Comparison of ENCODE assay signal across 9 mouse cellular contexts in the genomic region with DNA sequence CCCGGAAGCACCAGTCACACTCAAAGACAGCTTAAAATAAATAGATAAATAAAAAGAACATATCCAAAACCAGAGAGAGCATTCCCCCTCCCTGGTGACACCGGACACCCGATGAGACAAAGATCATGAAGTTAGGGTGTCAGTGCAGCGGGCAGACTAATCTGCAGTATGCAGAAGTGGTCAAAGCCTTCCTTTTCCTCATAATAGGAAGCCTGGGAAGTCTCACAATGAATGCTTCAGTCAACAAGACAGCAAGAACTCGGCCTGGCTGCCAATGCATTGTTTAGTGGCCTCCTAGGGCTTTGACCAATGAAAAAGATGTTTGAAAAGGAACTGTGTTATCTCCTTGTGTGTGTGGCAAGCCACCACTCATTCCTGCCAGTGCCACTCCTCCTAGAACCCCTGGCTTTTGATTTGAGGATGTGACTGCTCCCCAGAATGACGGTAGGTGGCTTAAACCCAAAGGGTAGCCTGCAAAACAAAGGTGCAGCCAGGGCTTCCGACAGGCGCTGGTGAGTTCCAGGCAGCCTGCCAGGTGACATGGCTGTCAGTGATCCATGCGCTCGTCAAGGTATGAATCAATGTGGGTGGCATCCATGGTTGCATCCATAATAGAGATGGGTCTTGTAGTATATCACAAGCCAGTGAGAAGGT. TPM values are rescaled to one million over a fixed set of nuclear protein-coding genes. Genes with fewer than 3 reads are reported as not detected.
DNase-seq lines count a peak whose midpoint lies in the region; ATAC-seq and TF ChIP-seq lines count a peak whose summit lies in the region.
"Had no signal": no experiment of that assay in that cellular context is flagged by ENCODE, and none has a peak within 500 bp of the region (broad histone marks: within the 10 kb centered on the region; RNA-seq: fewer than 3 reads in every experiment).

No protein-coding gene starts in this region.

- TF ChIP-seq CTCF in left cerebral cortex, adult 2 months (IDR thresholded peaks at IDR 0.05), result no peak
- no peak for TF ChIP-seq CTCF in lung, embryonic 14.5 days (IDR thresholded peaks at IDR 0.05; ENCODE audit: low read depth)

- H3K9ac ChIP-seq in heart, embryonic 13.5 days, result no peak overlapping the region
- no peak overlapping the region for H3K9ac ChIP-seq in lung, embryonic 14.5 days
- H3K9ac ChIP-seq: liver, embryonic 15.5 days had no signal

- H3K4me2 ChIP-seq in heart, embryonic 13.5 days, result no peak overlapping the region
- no peak overlapping the region for H3K4me2 ChIP-seq in lung, embryonic 14.5 days
- H3K4me2 ChIP-seq: liver, embryonic 15.5 days had no signal

- H3K4me1 ChIP-seq in heart, embryonic 13.5 days, result peaks cover 8% of the 10 kb centered on the region
- no peaks in the 10 kb centered on the region for H3K4me1 ChIP-seq in lung, embryonic 14.5 days (ENCODE audit: insufficient read depth)
- H3K4me1 ChIP-seq: liver, embryonic 15.5 days had no signal

- no peak overlapping the region for H3K27ac ChIP-seq in left cerebral cortex, adult 2 months
- 0 out of 2 replicates have a peak overlapping the region, but pooled peaks have one; percentile 32 for H3K27ac ChIP-seq in heart, embryonic 13.5 days (replicated peaks)
- H3K27ac ChIP-seq in lung, embryonic 14.5 days (ENCODE audit: low read depth), result no peak overlapping the region
- H3K27ac ChIP-seq: liver, embryonic 15.5 days had no signal

- 44% methylated on average over 10 of the region's 10 CpGs for WGBS in heart, embryonic 13.5 days
- 46% methylated on average over 10 of the region's 10 CpGs for WGBS in lung, embryonic 14.5 days

- H3K36me3 ChIP-seq in heart, embryonic 13.5 days, result no peaks in the 10 kb centered on the region
- no peaks in the 10 kb centered on the region for H3K36me3 ChIP-seq in lung, embryonic 14.5 days (ENCODE audit: insufficient read depth)
- H3K36me3 ChIP-seq: liver, embryonic 15.5 days had no signal

- H3K27me3 ChIP-seq in heart, embryonic 13.5 days (replicated peaks), result peaks cover 36% of the 10 kb centered on the region
- no peaks in the 10 kb centered on the region for H3K27me3 ChIP-seq in lung, embryonic 14.5 days (ENCODE audit: insufficient read depth, low read length)
- H3K27me3 ChIP-seq: liver, embryonic 15.5 days had no signal

- H3K9me3 ChIP-seq in heart, embryonic 13.5 days, result no peaks in the 10 kb centered on the region
- H3K9me3 ChIP-seq in lung, embryonic 14.5 days (ENCODE audit: low read depth, low read length), result no peaks in the 10 kb centered on the region
- H3K9me3 ChIP-seq: liver, embryonic 15.5 days had no signal

- H3K4me3 ChIP-seq in left cerebral cortex, adult 2 months, result no peak overlapping the region
- H3K4me3 ChIP-seq in heart, embryonic 13.5 days, result no peak overlapping the region
- no peak overlapping the region for H3K4me3 ChIP-seq in lung, embryonic 14.5 days (ENCODE audit: low read depth, low read length)
- H3K4me3 ChIP-seq: liver, embryonic 15.5 days had no signal

- DNase-seq in left cerebral cortex, postnatal 4 days, result peak; percentile 24
- no peak for DNase-seq in left cerebral cortex, adult 2 months (ENCODE audit: extremely low spot score in 1 of 2, low spot score in 2 of 2)
- DNase-seq in cerebellum, adult 8-10 months, result peak; percentile 54
- peak; percentile 55 for DNase-seq in lung, embryonic 14.5 days
- DNase-seq in right cerebral cortex, postnatal 14 days, result no peak
- no peak for DNase-seq in left cerebral cortex, adult 11 months (ENCODE audit: low spot score)
- DNase-seq in adrenal gland, postnatal 25 days, result no peak

- no peak for ATAC-seq in heart, embryonic 13.5 days (ENCODE audit: extremely low read depth, insufficient number of reproducible peaks, low FRiP score, low TSS enrichment)
- no peak for ATAC-seq in lung, embryonic 14.5 days (ENCODE audit: insufficient read depth)

- intact Hi-C loops in left cerebral cortex, postnatal 4 days (cut with DNase I), result no loop called here
- intact Hi-C loops in left cerebral cortex, adult 2 months (cut with DNase I), result no loop called here

RNA-seq across cellular contexts. Expression of gene Cadm1, which starts 58.1 kb away (rescaled TPM):
- total RNA-seq in left cerebral cortex, postnatal 4 days (2021), result 100 to 1,000 TPM; 235 to 290 TPM
- total RNA-seq in left cerebral cortex, adult 2 months (2021), result 100 to 1,000 TPM; 230 to 269 TPM
- 15.8 and 16.0 TPM in 2 replicates for polyA plus RNA-seq in heart, embryonic 13.5 days (2015; fragmentation: Nextera tagmentation; extraction: Ambion mirVana)
- 93.7 and 94.5 TPM in 2 replicates for polyA plus RNA-seq in lung, embryonic 14.5 days (2014; fragmentation: Nextera tagmentation; extraction: Ambion mirVana)
- total RNA-seq in adrenal gland, postnatal 25 days (2021), result 27.5 and 35.6 TPM in 2 replicates

Comparison
In these comparisons a context has a peak if more than half of its experiments do, and no peak if none do; other contexts are left out.
1. DNase-seq: peak in left cerebral cortex, postnatal 4 days (single experiment), cerebellum, adult 8-10 months (single experiment) and lung, embryonic 14.5 days (single experiment); none in left cerebral cortex, adult 2 months (0 of 2), right cerebral cortex, postnatal 14 days (single experiment), left cerebral cortex, adult 11 months (single experiment) and adrenal gland, postnatal 25 days (single experiment).